Mouse (Mus musculus) kidney, postnatal 25 days (tissue): ENCODE results near the gene Osmr.
"Not testable (repeated sequence)": the region's sequence is repeated elsewhere in the genome, so short reads cannot be mapped to it uniquely, and the experiment has no call there.

Source experiments
- DNase-seq, 2 experiments: peaks; one replicate each; pipeline ENCODE4 v3.0.0; 2021; ENCODE audit warnings: mixed read lengths in 2 of 2

Osmr gene

GRCm38 (mm10) chr15:6859781-6860180, 15.0 kb downstream of the Osmr start:
- DNase-seq = no peak

GRCm38 (mm10) chr15:6858871-6859270, 15.9 kb downstream of the Osmr start:
- no peak for DNase-seq

- no peak for DNase-seq
Measured at GRCm38 (mm10) chr15:6857270-6857905, 17.4 kb downstream of the Osmr start.

GRCm38 (mm10) chr15:6849851-6850250, 24.9 kb downstream of the Osmr start:
- no peak for DNase-seq

GRCm38 (mm10) chr15:6840199-6840598, 34.6 kb downstream of the Osmr start:
- peak in 1 of 2 experiments; percentile 14 for DNase-seq

GRCm38 (mm10) chr15:6815807-6816206, 59.0 kb downstream of the Osmr start:
- no peak for DNase-seq

GRCm38 (mm10) chr15:6801212-6801611, 73.6 kb downstream of the Osmr start:
- DNase-seq = not testable (repeated sequence)

- DNase-seq = no peak
Measured at GRCm38 (mm10) chr15:6792846-6793245, 81.9 kb downstream of the Osmr start.

- no peak for DNase-seq
Measured at GRCm38 (mm10) chr15:6791648-6792047, 83.1 kb downstream of the Osmr start.

GRCm38 (mm10) chr15:6790011-6790410, 84.8 kb downstream of the Osmr start:
- no peak for DNase-seq

GRCm38 (mm10) chr15:6787236-6787635, 87.5 kb downstream of the Osmr start:
- DNase-seq = no peak

GRCm38 (mm10) chr15:6786212-6786611, 88.6 kb downstream of the Osmr start:
- DNase-seq = no peak

GRCm38 (mm10) chr15:6772265-6772664, 102.5 kb downstream of the Osmr start:
- DNase-seq = no peak
